In the genomic region with DNA sequence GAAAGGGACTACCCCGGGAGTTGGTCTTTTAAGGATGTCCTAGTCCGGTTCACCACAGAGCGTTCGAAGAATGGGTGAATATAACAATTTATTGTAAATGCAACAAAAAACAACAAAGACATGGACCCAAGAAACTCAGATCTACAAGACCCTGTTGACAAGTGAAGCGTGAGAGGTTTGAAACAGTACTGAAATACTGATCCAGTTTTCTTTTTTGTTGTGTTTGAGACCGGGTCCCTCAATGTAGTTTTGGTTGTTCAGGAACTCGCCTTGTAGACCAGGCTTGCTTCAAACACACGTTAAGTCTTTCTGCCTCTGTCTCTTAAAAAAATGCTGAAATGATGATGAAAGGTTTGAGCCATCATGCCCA, we compare ENCODE assay signal across 8 mouse cellular contexts. TPM values are rescaled to one million over a fixed set of nuclear protein-coding genes. Genes with fewer than 3 reads are reported as not detected.
DNase-seq lines count a peak whose midpoint lies in the region; ATAC-seq and TF ChIP-seq lines count a peak whose summit lies in the region.

No protein-coding gene starts in this region.

- H3K9me3 ChIP-seq in lung, embryonic 15.5 days, result no peaks in the 10 kb centered on the region
- no peaks in the 10 kb centered on the region for H3K9me3 ChIP-seq in embryonic facial prominence, embryonic 12.5 days
- H3K9me3 ChIP-seq in intestine, postnatal 0 days (ENCODE audit: control insufficient read depth), result no peaks in the 10 kb centered on the region

- intact Hi-C loops in gastrocnemius, postnatal 14 days (cut with DNase I; ENCODE audit: low total_unique reads), result no loop called here

- peaks cover 35% of the 10 kb centered on the region for H3K36me3 ChIP-seq in lung, embryonic 15.5 days
- H3K36me3 ChIP-seq in embryonic facial prominence, embryonic 12.5 days, result peaks cover 35% of the 10 kb centered on the region
- peaks cover 27% of the 10 kb centered on the region for H3K36me3 ChIP-seq in intestine, postnatal 0 days (ENCODE audit: control insufficient read depth, insufficient read depth)

- no peak for TF ChIP-seq CTCF in intestine, postnatal 0 days (IDR thresholded peaks at IDR 0.05; ENCODE audit: low read depth)
- no peak for TF ChIP-seq CTCF in olfactory bulb, adult 2 months (IDR thresholded peaks at IDR 0.05; ENCODE audit: insufficient read depth, low read depth, low read length)

- peak overlapping the region; percentile 69 for H3K27ac ChIP-seq in lung, embryonic 15.5 days
- H3K27ac ChIP-seq in embryonic facial prominence, embryonic 12.5 days, result peak overlapping the region; percentile 42; the same call in 1 of the 2 replicates
- no peak overlapping the region for H3K27ac ChIP-seq in intestine, postnatal 0 days (ENCODE audit: low read depth, low read length)
- H3K27ac ChIP-seq in olfactory bulb, adult 2 months (ENCODE audit: insufficient read depth, low read depth, low read length), result peak overlapping the region; percentile 5; the same call in 1 of the 2 replicates

- peak overlapping the region; percentile 69 for H3K9ac ChIP-seq in lung, embryonic 15.5 days
- peak overlapping the region; percentile 89 for H3K9ac ChIP-seq in embryonic facial prominence, embryonic 12.5 days
- H3K9ac ChIP-seq in intestine, postnatal 0 days (ENCODE audit: low read depth, low read length), result peak overlapping the region; percentile 88

- no peak for ATAC-seq in lung, embryonic 15.5 days (ENCODE audit: borderline replicate concordance, extremely low read depth, low FRiP score, low TSS enrichment)
- ATAC-seq in embryonic facial prominence, embryonic 12.5 days (ENCODE audit: insufficient number of reproducible peaks, insufficient read depth, low FRiP score, low TSS enrichment), result no peak; the same call in 1 of the 2 replicates
- ATAC-seq in intestine, postnatal 0 days, result no peak

- TF ChIP-seq POLR2A in olfactory bulb, adult 2 months (IDR thresholded peaks at IDR 0.05; ENCODE audit: insufficient read depth, low read depth, low read length), result no peak

- H3K4me2 ChIP-seq in lung, embryonic 15.5 days, result peak overlapping the region; percentile 67
- H3K4me2 ChIP-seq in embryonic facial prominence, embryonic 12.5 days (replicated peaks), result peak overlapping the region; percentile 61
- peak overlapping the region; percentile 82 for H3K4me2 ChIP-seq in intestine, postnatal 0 days (replicated peaks; ENCODE audit: low read depth)

- DNase-seq in lung, postnatal 25 days (ENCODE audit: low spot score), result no peak
- no peak for DNase-seq in gastrocnemius, postnatal 14 days
- DNase-seq in kidney, postnatal 4 days, result no peak
- DNase-seq in frontal cortex, postnatal 36 days (ENCODE audit: low spot score in 2 of 2), result no peak

- H3K4me3 ChIP-seq in lung, embryonic 15.5 days, result peak overlapping the region; percentile 82
- H3K4me3 ChIP-seq in embryonic facial prominence, embryonic 12.5 days, result peak overlapping the region; percentile 84
- H3K4me3 ChIP-seq in intestine, postnatal 0 days (ENCODE audit: low read depth, low read length), result peak overlapping the region; percentile 81
- H3K4me3 ChIP-seq in olfactory bulb, adult 2 months (ENCODE audit: insufficient read depth, low read depth, low read length), result peak overlapping the region; percentile 88

- peaks cover 24% of the 10 kb centered on the region for H3K4me1 ChIP-seq in lung, embryonic 15.5 days
- H3K4me1 ChIP-seq in embryonic facial prominence, embryonic 12.5 days, result peaks cover 7% of the 10 kb centered on the region; the same call in 1 of the 2 replicates
- H3K4me1 ChIP-seq in intestine, postnatal 0 days (replicated peaks; ENCODE audit: control insufficient read depth, insufficient read depth, low read length), result peaks cover 5% of the 10 kb centered on the region; the same call in 1 of the 2 replicates
- peaks cover 4% of the 10 kb centered on the region; the same call in 1 of the 2 replicates for H3K4me1 ChIP-seq in olfactory bulb, adult 2 months (ENCODE audit: control insufficient read depth, insufficient read depth, low read length)

- WGBS in lung, embryonic 15.5 days, result 13% methylated on average over 8 of the region's 8 CpGs
- WGBS in embryonic facial prominence, embryonic 12.5 days, result 18% methylated on average over 8 of the region's 8 CpGs
- 15% methylated on average over 8 of the region's 8 CpGs for WGBS in intestine, postnatal 0 days
- WGBS in olfactory bulb, adult 2 months, result 9% methylated on average over 8 of the region's 8 CpGs

- H3K27me3 ChIP-seq in lung, embryonic 15.5 days, result no peaks in the 10 kb centered on the region
- H3K27me3 ChIP-seq in embryonic facial prominence, embryonic 12.5 days, result no peaks in the 10 kb centered on the region
- H3K27me3 ChIP-seq in intestine, postnatal 0 days (replicated peaks; ENCODE audit: control insufficient read depth, insufficient read depth, low read length), result no peaks in the 10 kb centered on the region

RNA-seq across cellular contexts. Expression of gene Rps13, which starts 0.7 kb away (rescaled TPM):
- 732 and 837 TPM in 2 replicates for polyA plus RNA-seq in lung, embryonic 15.5 days (2015; fragmentation: Nextera tagmentation; extraction: Ambion mirVana)
- polyA plus RNA-seq in embryonic facial prominence, embryonic 12.5 days (2016; fragmentation: Nextera tagmentation; extraction: Ambion mirVana), result 745 and 844 TPM in 2 replicates
- 471 and 493 TPM in 2 replicates for polyA plus RNA-seq in intestine, postnatal 0 days (2015; fragmentation: Nextera tagmentation; extraction: Ambion mirVana)
- not detected in 2 replicates for polyA plus RNA-seq in olfactory bulb, adult 2 months (2012; ENCODE audit: insufficient read depth, insufficient read length, low replicate concordance, missing spikeins)
- 100 to 1,000 TPM; 287 to 309 TPM for total RNA-seq in gastrocnemius, postnatal 14 days (2021)

RNA-seq across cellular contexts. Expression of gene Plekha7, which starts 26.5 kb away (rescaled TPM):
- 12.1 and 15.1 TPM in 2 replicates for polyA plus RNA-seq in lung, embryonic 15.5 days (2015; fragmentation: Nextera tagmentation; extraction: Ambion mirVana)
- 9.3 and 10.8 TPM in 2 replicates for polyA plus RNA-seq in embryonic facial prominence, embryonic 12.5 days (2016; fragmentation: Nextera tagmentation; extraction: Ambion mirVana)
- 17.2 and 20.2 TPM in 2 replicates for polyA plus RNA-seq in intestine, postnatal 0 days (2015; fragmentation: Nextera tagmentation; extraction: Ambion mirVana)
- polyA plus RNA-seq in olfactory bulb, adult 2 months (2012; ENCODE audit: insufficient read depth, insufficient read length, low replicate concordance, missing spikeins), result not detected in 2 replicates
- total RNA-seq in gastrocnemius, postnatal 14 days (2021), result 1 to 10 TPM in 1 of 2 experiments, under 1 TPM in 1; 0.95 to 2.3 TPM

Comparison
In these comparisons a context has a peak if more than half of its experiments do, and no peak if none do; other contexts are left out.
1. RNA of gene Plekha7, which starts 26.5 kb away (polyA plus RNA-seq): 17.2 to 20.2 TPM in intestine, postnatal 0 days, 12.1 to 15.1 TPM in lung, embryonic 15.5 days and 9.3 to 10.8 TPM in embryonic facial prominence, embryonic 12.5 days; not detected in olfactory bulb, adult 2 months; every median in the first group is over 10 times any median in the second.
2. Peak in every context shown above with its lines, with median percentiles within 50 percentile points of each other: H3K4me2 ChIP-seq, H3K4me3 ChIP-seq and H3K9ac ChIP-seq.